Mouse (Mus musculus): Measurements from ENCODE around the gene Gne.

The Gne gene

DNA sequence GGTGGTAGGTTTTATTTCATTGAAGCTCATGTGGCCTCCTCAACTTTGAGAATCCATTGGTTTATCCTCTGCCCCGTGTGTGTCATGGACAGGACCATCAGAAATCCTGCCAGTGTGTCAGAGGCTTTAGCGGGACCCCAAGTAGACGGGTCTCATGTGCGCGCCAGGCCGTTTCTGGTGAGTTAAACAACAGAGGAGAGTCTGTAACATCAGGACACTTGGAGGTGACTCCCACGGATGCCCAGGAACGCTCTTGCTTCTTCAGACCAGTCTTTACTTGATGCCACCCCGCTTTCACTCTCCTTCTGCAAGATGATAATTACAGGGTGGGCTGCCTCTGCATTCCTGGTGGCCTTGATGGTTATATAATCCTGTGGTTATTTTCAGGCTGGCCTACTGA, 60.3 kb downstream of the Gne start:
- DNase-seq (ENCODE audit: low spot score): peak; percentile 7

DNA sequence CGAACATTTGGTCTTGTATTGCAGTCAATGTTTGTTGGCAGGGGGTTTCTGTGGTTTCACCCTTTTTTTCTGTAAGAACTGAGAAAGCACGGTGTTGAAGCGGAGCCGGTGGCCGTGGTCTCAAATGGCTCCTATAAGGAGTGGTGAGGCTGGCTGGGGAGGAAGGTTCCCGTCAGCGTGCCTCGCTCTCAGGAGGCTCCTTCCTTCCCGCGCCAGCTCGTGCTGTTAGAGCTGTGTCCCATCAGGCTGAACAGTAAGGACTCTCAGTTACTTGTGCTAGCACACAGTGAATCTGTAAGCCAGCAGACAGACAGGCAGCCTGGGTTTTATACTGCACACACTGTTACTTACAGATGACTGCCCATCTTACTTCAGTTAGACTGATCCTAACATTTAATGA, 61.2 kb downstream of the Gne start:
- peak; percentile 8 for DNase-seq (ENCODE audit: low spot score)

DNA sequence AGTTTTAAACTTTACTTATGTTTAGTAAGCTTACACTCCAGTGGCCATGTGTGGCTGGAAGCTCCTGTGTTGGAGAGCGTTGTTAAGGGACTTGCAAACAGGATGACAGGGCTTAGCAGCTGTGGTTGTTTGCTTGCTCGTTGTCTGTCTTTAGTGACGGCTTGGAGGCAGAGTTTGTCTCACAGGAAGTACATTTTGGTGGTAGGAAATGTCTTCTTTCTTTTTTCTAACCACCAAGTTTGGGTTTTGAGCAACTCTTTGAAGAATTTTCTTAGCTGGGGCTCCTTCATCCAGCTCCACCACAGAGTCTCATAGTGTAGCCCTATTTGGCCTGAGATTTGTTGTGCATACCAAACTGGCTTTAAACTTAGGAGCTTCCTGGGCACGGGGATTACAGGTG, 61.7 kb downstream of the Gne start:
- DNase-seq (ENCODE audit: low spot score): no peak

DNA sequence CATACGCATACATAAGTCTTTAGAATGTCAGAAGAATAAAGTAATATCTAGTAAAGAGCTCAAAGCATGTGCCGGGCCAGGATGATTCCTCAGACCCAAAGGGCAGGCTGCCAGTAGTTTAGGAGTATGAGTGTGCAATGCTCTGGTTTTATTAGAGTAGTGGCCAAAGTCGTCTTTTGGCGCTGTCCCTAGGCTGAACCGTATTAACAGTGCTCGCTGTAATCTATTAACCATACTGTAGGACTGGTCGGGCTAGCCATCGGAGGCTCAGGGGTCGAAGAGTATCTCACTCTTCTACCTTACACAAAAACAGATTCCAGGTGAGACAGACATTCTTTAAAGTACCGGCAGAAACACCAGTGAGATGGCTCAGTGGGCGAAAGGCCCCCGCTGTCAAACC, 67.2 kb downstream of the Gne start:
- DNase-seq (ENCODE audit: low spot score): peak; percentile 5

DNA sequence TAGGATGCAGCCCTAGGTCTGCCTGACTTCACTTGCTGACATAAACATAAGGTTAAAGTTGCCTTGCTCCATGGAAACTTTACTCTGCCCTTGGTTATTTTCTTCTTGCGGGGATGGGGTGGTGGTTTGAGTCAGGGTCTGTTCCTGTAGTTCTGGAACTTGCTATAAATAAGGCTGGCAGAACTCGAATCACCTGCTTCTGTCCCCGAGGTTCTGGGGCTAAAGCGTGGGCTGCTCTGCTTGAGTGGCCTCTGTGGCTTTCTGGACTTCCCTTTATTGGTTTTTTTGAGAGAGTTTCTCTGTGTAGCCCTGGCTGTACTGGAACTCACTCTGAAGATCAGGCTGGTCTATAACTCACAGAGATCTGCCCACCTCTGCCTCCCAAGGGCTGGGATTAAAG, 67.9 kb downstream of the Gne start:
- DNase-seq (ENCODE audit: low spot score): peak; percentile 3

DNA sequence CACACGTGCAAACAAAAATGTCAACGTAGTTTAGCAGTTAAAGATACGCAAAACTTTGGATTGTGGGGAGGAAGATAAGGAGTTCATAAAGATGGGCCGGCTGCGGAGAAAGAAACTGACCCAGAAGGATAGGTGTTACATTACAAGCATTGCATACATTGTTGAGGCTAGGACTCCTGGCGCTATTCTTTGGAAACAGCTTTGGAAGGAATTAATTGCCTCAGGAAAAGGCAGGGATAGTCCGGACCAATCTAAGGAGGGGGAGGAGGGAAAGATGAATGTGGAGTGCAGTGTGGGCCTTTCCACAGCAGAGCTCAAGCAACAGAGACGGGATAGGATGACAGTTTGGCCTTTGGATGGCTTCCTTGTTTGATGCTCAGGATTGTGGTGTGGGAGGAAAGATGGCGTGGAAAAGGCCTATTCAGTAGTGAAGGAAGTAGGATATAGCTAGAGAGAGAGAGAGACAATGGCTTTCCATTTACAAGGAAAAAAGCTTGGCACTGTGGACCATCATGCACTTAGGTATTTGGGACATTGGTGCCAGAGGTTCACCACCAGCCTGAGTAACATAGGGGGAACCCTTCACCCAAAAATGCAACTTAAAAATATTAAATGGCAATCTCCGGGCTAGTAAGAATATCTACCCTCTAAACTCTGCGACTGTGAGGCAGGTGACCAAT, 70.4 kb downstream of the Gne start:
- DNase-seq (ENCODE audit: low spot score): no peak

DNA sequence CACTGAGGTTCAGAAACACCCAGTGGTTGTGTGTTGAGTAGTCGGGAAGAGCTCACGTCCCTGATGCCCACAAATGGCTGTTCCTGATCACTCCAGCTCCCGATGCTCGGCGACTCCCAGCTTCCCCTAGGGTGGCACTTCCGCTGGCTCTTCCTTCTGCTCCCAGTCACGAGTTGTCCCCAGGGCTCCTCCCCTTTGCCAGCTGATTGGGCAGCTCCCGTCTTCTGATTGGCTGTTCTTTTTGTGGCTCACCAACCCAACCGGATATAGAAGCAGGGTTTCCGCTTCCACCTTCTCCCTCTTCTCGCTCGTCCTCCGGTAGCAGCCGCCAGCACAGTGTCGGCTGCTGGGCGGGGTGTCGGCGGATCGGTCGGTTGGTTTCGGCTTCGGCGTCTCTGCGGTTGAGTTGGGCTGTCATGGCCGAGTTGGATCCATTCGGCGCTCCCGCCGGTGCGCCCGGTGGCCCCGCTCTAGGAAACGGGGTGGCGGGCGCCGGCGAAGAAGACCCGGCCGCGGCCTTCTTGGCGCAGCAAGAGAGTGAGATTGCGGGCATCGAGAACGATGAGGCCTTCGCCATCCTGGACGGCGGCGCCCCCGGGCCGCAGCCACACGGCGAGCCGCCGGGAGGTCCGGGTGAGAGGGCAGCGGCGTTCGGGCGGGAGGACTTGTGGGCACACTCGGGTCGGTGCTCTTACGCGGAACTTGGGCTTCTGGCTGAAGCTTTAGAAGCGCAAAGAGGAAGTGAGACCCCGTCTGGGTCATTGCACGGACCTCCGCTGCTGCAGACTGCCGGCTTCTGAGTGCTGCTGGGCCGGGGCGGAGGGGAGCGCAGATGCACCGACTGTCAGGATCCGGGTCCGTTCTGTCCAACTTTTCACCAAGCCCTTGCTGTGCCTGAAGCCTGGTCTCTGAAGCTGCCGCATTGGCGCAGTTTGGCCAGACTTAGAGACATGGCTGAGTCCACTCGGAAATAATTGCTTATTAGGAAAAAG, 71.3 kb downstream of the Gne start:
- peak; percentile 54 for DNase-seq (ENCODE audit: low spot score)

DNA sequence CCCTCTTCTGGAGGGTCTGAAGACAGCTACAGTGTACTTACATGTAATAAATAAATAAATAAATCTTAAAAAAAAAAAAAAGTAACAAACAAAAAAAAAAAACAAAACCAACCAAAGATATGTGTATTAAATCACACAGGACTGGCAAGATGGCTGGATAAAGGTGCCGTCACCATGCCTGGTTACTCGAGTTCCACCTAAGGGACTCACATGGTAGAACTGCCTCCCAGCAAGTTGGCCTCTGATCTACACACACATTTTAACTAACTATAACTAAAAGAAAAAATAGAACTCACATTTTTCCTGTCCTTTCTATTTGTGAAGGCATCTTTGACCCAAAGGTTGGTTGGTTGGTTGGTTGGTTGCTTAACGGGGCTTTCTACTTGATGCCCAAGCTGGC, 72.2 kb downstream of the Gne start:
- DNase-seq (ENCODE audit: low spot score): no peak

DNA sequence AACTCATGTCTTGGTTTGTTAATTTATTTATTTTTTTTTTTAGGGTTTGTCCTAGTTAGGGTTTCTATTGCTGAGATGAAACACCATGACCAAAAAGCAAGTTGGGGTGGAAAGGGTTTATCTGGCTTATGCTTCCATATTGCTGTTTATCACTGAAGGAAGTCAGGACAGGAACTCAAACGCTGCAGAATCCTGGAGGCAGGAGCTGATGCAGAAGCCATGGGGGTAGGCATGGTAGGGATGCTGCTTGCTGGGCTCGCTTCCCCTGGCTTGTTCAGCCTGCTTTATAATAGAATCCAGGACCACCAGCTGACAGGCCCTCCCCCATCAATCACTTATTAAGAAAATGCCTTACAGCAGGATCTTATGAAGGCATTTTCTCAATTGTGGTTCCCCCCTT, 73.1 kb downstream of the Gne start:
- no peak for DNase-seq (ENCODE audit: low spot score)

DNA sequence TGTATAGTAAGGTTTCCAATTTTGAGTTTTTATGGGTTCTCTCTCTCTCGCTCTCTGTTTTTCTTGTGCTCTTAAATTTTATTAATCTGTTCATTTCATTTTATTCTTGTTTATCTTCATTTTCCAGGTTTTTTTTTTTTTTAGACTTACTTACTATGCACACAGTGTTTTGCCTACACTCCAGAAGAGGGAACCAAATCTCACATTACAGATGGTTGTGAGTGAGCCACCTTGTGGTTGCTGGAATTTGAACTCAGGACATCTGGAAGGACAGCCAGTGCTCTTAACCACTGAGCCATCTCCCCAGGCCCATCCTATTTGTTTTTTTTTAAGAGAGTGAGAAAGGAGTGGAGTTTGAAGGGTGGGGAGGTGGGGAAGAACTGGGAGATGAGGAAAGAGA, 73.8 kb downstream of the Gne start:
- no peak for DNase-seq (ENCODE audit: low spot score)

DNA sequence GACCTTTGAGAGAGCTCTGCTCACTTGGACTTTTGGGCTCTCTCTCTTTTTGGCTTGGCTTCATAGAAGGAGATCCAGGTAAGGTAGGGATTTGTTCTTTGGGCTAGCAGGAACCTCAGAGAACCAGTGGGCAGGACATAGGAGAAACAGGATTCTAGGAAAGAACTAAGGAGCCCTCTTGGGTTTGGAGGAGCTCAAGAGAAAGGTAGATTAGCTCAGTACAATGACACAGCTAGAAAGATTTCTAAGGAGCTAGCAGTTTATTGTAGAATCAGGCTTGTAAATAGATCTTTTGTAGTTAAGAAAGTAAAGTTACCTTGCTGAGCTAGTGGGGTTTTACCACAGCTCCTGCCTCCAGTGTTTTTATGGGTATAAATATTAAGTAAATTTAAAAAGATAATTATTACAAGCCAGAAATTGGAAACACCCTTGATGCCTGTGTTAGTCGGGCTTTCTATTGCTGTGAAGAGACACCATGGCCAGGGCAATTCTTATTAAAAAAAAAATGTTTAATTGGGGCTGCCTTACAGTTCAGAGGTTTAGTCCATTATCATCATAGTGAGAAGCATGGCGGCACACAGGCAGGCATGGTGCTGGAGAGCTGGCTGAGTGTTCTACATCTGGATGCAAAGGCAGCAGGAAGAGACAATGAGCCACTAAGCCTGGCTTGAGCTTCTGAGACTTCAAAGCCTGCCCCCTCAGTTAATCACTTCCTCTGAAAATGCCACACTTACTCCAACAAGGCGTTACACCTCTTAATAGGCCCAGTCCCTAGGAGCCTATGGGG, 79.2 kb downstream of the Gne start:
- DNase-seq (ENCODE audit: low spot score): no peak

DNA sequence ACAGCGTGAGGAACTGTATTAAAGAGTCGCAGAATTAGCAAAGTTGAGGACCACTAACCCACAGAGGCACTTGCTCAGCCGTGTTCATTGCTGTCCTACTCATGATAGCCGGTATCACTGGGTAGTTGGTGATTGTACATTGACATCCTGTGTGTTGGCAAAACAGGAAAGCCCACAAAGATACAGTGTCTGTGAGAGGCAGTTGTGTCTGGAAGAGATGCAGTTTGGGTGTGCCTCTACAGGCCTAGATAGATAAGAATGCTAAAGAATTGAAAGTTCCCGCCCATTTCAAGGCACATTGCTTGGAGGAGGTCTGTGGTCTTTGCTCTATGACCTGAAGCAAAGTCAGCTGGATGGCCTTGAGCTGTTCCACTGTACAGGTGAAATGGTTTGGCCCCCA, 79.9 kb downstream of the Gne start, which contains the start of gene Clta:
Gene Clta (plus strand): TSS at position 327 of the 400 bp plus-strand sequence.
- no peak for DNase-seq (ENCODE audit: low spot score)

DNA sequence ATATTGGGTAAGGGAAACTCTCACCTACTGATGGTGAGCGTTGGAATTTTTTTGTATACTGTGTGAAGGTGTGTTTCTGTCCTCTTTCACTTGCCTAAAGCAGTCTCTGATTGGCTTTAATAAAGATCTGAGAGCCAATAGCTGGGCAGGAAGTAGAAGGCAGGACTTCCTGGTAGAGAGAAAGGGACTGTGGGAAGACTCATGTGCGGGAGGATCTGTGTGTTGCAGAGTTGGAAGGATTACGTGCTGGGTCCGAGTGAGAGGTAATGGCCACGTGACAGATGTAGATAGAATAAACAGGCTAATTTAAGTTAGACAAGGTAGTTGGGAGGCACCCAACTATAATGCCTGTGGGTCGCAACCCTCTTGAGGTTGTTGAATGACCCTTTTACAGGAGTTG, 80.4 kb downstream of the Gne start:
- DNase-seq (ENCODE audit: low spot score): no peak

DNA sequence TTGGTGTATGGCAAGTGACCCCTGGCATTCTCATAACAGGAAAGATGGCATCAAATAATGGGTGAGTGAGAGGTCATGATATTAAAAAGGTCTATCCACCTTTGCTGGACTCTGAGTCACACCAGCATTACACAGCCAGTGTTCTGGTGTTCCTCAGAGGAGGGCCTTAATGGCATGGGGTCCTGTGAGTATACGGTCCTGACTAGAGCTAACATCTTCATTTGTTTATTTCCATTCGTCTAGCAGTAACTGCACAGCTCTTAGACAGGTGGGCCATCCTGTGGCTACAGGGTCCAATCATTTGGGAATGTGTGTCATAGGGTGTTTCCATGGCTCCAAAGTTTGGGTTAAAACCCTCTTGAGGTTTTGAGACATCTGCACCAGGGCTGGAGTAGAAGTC, 89.6 kb downstream of the Gne start:
- no peak for DNase-seq (ENCODE audit: low spot score)

DNA sequence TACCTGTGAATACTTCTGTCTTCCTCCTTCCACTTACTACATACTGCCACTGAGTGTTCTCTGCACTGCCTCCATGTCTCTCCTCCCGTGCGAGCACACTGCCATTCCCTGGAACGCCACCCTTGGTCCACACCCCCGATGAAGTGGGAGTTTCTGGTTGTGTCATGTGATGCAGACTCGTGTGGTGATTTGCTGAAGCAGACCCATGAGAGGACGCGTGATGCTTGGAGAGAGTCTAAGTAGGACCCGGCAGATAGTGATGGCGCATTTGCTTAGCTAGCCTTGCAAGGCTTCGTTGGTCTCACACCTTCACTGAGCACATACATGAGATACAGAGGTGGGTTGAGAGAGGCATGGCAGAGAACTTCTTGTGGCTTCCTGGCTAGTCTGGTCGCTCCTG, 90.9 kb downstream of the Gne start:
- no peak for DNase-seq (ENCODE audit: low spot score)

DNA sequence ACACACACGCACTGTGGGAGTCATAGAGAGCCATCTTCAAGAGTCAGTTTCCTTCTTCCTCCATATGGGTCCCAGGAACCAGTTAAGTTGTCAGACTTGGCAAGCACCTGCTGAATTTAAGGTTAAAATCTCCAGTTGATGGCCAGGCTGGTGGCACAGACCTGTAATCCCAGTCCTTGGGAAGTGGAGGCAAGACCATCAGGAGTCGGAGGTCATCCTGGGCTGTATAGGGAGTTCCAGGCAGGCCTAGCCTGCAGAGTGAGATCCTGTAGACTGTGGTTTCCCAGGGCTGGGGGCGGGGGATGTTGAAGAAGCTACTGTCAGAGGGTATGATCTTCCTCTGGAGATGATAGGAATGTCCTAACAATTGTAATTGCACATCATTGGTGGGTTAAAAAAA, 95.0 kb downstream of the Gne start:
- DNase-seq (ENCODE audit: low spot score): no peak

DNA sequence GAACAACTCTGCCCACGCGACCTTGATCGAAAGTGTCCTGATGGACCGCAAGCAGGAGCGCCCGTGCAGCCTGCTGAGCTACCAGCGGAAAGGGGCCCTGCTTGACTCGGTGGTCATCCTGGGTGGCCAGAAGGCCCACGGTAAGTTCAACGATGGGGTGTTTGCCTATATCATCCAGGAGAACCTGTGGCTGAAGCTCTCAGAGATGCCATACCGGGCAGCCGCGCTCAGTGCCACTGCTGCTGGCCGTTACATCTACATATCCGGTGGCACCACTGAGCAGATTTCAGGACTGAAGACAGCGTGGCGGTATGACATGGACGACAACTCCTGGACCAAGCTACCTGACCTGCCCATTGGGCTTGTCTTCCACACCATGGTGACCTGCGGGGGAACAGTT, 99.7 kb downstream of the Gne start:
- no peak for DNase-seq (ENCODE audit: low spot score)

All from urinary bladder, postnatal 10 days (tissue).